Mouse (Mus musculus) 416B (cell line): ENCODE results near the gene Epb41l2.

Experiments used
- DNase-seq: peaks from one replicate; pipeline ENCODE4 v3.0.0; 2011; ENCODE audit warnings: low read depth

The Epb41l2 gene

DNA sequence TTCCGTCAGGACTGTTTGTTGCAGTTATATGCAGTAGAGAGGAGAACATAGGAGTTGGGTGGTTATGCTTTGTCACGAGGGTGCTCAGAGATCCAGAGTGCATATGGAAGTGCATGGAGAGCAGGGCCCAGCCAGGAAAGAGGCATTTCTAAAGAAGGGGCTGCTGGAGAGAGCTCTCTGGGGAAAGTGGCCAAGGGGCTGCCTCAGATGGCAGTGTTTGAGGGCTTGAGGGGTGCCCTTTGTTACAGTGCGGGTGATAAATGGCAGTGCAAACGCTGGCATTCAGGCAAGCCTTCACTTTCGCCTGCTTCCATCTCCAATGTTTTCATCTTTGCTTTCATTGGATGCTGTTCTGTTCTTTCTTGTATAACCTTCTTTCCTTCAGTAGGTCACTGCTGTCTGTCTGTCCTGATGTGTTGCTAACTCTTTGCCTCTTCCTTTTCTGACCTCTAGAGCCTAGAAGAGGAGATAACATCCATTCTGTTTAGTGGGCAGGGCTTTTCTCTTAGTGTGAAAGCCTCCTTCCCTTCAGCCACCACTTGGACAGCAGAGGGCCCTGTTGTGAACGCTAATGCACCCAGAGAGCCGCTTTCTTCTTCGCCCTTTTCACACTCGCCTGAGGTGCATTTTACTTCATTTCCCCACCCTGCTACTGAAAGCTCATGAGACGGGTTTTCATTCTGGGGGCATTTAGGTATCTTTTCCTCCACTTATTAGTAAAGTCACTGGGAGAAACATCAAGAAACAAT, 139.9 kb downstream of the Epb41l2 start:
- DNase-seq: peak; percentile 8

DNA sequence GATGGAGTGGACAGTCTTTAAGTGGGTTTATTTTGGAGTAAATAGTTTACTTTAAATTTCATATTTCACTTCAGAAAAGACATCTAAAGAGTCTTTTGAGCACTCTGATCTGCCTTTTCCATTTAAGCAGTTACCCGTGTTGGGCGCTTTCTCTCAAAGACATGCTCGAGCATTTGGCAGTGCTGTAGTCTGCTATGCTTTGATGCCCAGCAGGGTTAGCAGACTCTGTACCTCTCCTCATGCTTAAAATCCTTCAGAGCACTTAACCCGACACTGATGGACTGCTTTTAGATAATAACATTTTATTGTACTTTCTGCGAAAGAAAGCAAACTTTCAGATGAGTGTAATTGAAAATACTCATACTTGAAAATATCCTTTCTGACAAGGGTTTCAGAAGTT, 143.7 kb downstream of the Epb41l2 start:
- DNase-seq: no peak

DNA sequence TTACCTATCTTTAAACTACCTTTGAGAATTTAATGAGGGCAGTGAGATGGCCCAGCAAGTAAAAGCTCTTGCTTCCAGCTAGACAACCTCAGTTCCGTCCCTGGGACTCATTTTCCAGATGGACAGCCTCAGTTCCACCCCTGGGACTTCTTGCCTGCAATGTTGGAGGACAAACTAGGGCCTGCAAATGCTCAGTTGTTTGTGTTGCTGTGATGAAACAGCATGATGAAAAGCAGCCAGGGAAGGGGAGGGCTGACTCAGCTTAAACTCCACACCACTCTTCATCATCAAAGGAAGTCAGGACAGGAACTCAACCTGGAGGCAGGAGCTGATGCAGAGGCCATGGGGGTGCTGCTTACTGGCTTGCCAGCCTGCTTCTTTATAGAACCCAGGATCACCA, 154.2 kb downstream of the Epb41l2 start:
- DNase-seq: peak; percentile 16

DNA sequence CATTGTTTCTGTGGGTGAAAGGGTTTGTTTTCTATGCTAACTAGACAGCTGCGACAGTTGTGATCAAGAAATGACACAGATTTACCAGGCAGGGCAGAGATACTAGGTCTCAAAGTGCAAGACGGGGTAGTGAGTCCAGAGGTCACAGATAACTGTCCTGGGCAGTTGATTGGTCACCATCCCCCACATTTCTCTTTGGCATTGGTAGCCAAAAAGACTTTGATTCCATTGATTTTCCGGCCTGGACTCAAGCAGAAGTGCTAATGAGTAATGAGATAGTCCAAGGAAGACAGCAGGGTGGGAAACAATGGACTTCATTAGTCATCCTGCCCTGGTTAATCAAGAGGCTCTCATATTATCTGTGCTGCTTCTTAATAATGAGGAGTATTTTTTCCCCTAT, 160.4 kb downstream of the Epb41l2 start:
- DNase-seq: no peak

- no peak for DNase-seq
These were observed 160.8 kb downstream of the Epb41l2 start for GRCm38 (mm10) chr10:25520428-25520827.

- no peak for DNase-seq
These were observed 164.1 kb downstream of the Epb41l2 start for GRCm38 (mm10) chr10:25523727-25524126.

DNA sequence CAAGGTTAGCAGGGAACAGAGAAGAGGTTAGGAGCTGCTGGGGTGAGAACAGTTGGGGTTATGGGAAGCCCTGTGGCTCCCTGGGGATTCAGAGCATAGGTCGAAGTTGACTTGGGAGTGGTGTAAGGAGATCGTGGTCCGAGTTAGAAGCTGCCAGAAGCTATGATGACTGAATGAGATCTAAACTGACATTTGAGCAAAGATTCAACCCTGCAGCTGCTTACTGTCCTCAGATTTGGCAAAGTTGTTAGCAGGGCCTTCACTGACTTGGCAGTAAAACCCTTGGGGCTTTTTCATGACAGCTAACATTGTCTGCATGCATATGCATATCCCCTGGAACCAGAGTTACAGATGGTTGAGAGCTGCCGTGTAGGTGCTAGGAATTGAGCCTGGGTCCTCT, 166.6 kb downstream of the Epb41l2 start:
- no peak for DNase-seq

GRCm38 (mm10) chr10:25526622-25527021, 167.0 kb downstream of the Epb41l2 start:
- no peak for DNase-seq

DNA sequence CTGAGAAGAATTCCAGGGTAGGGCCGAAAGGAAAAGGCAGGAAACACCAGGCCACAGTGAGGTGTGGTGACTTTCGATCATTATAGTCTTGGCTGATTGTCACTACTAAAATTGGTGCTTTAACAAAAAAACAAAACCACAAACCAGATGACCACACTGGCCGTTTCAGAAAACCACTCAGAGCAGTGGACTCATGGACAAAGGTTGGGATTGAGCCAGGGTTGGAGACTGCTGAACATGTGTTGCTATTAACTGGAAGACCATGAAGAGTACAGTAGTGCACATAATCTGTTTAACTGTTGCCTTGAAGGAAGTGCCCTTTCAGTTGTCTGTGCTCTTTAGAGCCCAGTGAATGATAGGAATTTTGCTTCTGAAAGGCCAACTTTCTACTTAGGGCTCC, 167.5 kb downstream of the Epb41l2 start:
- peak; percentile 17 for DNase-seq

- no peak for DNase-seq
These were observed 171.7 kb downstream of the Epb41l2 start for GRCm38 (mm10) chr10:25531335-25531734.

- peak; percentile 46 for DNase-seq
These were observed 173.5 kb downstream of the Epb41l2 start for GRCm38 (mm10) chr10:25533105-25533504.

DNA sequence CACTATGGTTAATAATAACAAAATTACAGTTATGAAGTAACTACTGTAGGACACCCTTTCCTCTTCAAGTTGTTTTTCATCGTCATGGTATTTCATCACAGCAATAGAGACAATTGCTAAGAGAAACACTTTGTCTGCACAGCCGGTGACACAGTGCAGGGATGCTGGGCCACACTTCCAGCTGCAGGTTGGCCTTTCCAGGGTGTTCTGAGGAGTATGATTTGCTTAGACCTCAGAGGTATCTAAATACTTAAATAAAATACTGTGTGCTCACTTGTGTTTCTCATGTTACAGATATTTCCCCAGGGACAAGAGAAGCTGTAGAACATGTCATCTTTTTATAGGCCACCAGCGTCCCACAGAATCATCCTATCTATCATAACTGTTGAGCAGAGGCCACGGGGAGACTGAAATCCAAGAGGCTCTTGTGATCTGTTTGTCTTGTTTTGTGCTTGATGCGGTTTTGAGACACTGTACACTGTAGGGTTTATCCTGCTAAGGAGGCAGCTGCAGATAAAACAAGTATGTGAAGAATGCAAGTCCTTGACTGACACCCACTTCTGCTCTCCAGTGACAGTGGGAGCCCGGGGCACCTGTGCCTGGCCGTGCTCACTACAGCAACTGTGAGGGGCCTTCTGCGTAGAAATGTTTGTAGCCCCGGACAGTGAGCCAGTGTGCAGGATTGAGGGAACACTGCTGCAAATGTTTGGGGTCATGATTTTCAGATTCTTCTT, 174.1 kb downstream of the Epb41l2 start:
- no peak for DNase-seq

- no peak for DNase-seq
These were observed 174.9 kb downstream of the Epb41l2 start for GRCm38 (mm10) chr10:25534467-25534866.

DNA sequence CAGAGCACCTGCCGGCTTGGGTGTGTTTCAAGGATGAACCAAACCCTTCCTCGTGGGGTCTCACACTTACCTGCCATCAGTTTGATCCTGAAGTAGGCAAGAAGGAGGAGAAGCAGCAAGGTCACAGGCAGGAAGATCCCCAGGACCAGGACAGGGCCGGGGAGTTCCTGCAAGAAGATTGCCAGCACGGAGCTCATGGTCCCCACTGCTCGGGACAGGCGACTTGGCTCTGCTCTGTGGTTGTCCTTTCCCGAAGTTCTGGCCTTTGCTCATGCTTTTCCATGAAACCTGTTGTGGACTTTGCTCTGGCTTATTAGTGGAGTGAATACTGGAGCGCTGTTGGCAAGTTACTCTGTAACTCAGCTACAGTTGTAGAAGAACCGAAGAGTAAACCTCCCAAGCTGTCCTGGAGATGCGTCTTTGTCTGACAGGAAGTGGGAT, 176.3 kb downstream of the Epb41l2 start, which contains the start of gene Smlr1:
Gene Smlr1, minus strand, starts transcription at position 377 of the 441 bp plus-strand sequence.
- DNase-seq: no peak

GRCm38 (mm10) chr10:25536621-25537020, 177.0 kb downstream of the Epb41l2 start:
- DNase-seq: no peak

DNA sequence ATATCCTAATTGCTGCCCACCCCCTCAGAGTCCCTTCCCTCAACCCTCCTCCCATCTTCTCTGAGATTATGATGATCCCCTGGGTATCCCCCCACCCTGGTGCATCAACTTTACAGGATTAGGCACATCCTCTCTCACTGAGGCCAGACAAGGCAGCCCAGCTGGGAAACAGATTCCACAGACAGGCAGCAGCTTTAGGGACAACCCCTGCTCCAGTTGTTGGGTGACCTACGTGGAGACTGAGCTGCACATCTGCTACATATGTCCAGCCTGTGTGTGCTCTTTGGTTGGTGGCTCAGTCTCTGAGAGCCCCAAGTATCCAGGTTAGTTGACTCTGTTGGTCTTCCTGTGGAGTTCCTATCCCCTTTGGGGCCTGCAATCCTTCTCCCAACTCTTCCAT, 179.1 kb downstream of the Epb41l2 start:
- DNase-seq: no peak

GRCm38 (mm10) chr10:25539146-25539770, 179.7 kb downstream of the Epb41l2 start:
- DNase-seq: no peak

- no peak for DNase-seq
These were observed 180.2 kb downstream of the Epb41l2 start for GRCm38 (mm10) chr10:25539771-25540168.

DNA sequence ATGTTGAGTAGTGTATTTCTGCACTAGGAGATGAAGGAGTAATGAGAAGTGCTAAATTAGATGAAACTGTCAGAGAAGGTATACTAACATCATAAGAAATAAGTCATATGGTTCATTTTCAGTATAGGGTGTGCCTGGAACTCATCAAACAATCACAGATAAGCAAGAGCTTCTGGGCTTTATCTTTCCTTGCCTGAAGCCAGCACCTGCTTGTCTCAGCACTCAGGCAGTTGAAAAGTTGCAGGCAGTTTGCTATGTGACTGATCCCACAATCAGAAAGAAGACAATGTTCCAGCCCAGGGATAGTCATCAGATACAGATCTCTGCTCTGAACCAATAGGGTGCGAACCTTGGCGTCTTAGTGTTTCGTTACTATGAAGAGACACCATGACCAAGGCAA, 181.5 kb downstream of the Epb41l2 start:
- DNase-seq: no peak

- DNase-seq: no peak
These were observed 193.3 kb downstream of the Epb41l2 start for GRCm38 (mm10) chr10:25552936-25553335.

- no peak for DNase-seq
These were observed 212.0 kb downstream of the Epb41l2 start for GRCm38 (mm10) chr10:25571319-25572240.
